In genomic region chr5:108268127-108269062, GRCm38 (mm10) we compare ENCODE assay signal across 1 mouse cellular context.
TF ChIP-seq lines count a peak whose summit lies in the region.

Gene Dr1 (plus strand): TSS chr5:108268897.

TF ChIP-seq in CH12.LX, 34 proteins besides CTCF, POLR2A, EP300 and RAD21 (continued from another document):
- TF ChIP-seq TBP (conservative IDR thresholded peaks at IDR 0.05; ENCODE audit: low read depth, low read length) (peak; percentile 57; the same call in 1 of the 2 replicates), ZNF384 (IDR thresholded peaks at IDR 0.05; ENCODE audit: low read depth, low read length) (peak; percentile 49; the same call in 1 of the 2 replicates), IRF4 (IDR thresholded peaks at IDR 0.05; ENCODE audit: low read depth, low read length) (no peak), UBTF (IDR thresholded peaks at IDR 0.05; ENCODE audit: low read depth, low read length) (no peak), ZKSCAN1 (IDR thresholded peaks at IDR 0.05; ENCODE audit: borderline replicate concordance, low read depth, low read length) (no peak), GABPA (IDR thresholded peaks at IDR 0.05; ENCODE audit: insufficient replicate concordance, low read depth, low read length) (no peak), JUN (IDR thresholded peaks at IDR 0.05; ENCODE audit: insufficient read depth, low read depth, low read length) (no peak), USF2 (conservative IDR thresholded peaks at IDR 0.05; ENCODE audit: low read depth, low read length) (no peak), BHLHE40 (IDR thresholded peaks at IDR 0.05; ENCODE audit: low read depth, low read length) (no peak)
